Mouse (Mus musculus): ENCODE results near the gene Thrap3.

The Thrap3 gene

GRCm38 (mm10) chr4:126146974-126147532 is 55.5 kb downstream of the Thrap3 start:
- no peak for DNase-seq (ENCODE audit: low read depth, low spot score)

DNA sequence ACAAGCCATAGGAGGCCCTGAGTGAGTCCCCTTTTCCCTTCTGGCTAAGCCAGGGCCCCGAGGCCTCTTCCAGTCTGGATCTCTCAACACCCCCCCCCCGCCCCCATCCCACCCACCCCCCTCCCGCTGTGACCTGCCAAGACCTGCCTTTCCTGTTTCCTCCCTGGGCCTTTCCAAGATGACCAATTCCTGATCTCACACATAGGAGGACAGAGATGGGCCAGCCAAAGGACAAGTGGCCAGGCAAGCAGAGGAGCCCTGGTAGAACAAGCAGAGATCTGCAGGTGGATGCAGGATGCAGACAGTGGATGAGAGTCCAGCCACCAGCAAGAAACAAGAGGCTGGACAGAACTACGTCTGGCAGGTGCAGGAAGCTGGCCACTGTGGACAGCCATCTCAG is 57.2 kb downstream of the Thrap3 start:
- DNase-seq (ENCODE audit: low read depth, low spot score), result no peak

GRCm38 (mm10) chr4:126141021-126141420 is 61.5 kb downstream of the Thrap3 start:
- no peak for DNase-seq (ENCODE audit: low read depth, low spot score)

DNA sequence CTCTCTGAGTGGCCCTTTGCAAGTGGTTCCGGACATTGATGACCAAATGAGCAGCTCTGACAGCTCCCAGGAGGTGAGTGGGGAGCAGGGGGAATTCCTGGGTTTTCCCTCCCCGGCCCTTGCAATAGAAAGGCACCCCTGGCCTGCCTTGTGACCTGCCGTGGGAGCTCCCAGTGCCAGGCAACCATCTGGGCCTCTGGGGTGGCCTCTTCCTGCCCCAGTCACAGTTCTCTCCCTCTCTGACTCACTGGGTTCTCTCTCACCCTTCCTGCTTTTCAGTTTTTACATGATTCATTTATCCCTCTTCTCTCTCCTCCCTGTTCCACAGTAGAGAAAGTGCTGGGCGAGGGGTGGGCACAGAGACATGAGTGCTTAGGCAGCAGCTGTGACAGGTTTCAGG is 64.8 kb downstream of the Thrap3 start:
- DNase-seq (ENCODE audit: low read depth, low spot score), result no peak

DNA sequence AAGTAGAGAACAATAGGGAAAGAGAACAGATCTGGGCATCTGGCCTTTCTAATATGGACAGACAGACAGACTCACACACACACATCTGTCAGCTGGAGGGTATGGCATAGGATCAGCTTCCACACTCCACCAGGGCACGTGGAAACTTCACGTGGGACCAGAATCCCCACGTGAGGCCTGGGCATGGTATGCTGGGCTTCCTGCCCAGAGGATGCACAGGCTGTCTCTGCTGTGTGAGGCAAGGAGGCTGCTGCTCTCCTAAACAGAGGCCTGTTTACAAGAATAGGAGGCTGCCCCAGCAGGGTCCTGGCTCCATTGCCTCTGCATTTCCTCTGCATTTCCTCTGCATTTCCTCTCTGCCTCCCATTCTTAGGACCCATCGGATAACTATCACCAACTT is 67.9 kb downstream of the Thrap3 start:
- DNase-seq (ENCODE audit: low read depth, low spot score), result no peak

DNA sequence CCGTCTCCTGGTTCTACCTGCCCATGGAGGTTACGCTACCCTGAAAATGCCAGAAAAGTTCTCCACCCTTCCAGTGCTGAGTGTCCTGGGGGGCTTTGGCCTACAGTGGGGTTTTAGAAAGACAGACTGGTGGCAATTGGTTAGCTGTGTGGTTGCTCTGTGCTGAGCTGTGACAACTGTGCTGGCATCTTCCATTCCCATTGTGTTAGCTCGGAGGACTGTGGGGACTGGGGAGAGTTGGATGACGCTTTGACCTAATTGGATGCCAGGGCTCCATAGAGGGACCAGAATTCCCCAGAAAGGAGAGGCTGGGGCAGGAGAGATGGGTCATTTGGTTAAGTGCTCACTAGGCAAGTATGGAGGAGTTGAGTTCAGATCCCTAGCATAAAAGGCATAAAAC is 68.3 kb downstream of the Thrap3 start:
- no peak for DNase-seq (ENCODE audit: low read depth, low spot score)

DNA sequence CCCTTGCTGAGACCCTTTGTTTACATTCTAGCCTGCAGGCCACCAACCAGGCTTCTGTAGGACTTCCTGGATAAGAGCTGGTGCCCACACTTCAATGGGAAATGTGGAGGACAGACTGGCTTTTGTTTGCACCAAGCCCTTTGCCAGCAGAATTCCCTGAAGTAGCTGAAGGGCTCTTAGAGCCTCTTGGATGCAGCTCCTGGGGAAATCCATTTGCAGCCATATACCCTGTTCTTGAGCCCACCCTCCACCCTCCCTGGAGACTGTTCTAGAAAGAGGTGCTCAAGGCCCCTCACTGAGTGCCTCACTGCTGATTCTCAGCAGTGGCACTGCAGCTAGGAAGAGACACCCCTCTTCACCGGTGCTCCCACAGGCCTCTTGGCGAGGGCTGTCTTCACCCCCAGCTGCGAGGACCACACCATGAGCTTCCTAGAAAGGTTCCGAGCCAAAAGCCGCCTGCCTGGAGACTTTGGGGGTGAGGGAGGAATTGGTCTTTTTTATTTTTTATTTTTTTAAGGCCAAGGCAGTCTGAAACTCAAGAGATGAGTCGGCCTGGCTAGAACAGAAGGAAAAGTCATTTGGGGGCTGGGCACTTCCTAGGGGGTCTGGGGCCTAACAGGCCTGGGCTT is 69.8 kb downstream of the Thrap3 start:
- DNase-seq (ENCODE audit: low read depth, low spot score), result no peak

- no peak for DNase-seq (ENCODE audit: low read depth, low spot score)
Observed at GRCm38 (mm10) chr4:126131290-126132121, 71.1 kb downstream of the Thrap3 start.

GRCm38 (mm10) chr4:126130502-126130901 is 72.1 kb downstream of the Thrap3 start:
- DNase-seq (ENCODE audit: low read depth, low spot score), result no peak

- DNase-seq (ENCODE audit: low read depth, low spot score), result no peak
Observed at GRCm38 (mm10) chr4:126123309-126124040, 79.1 kb downstream of the Thrap3 start.

DNA sequence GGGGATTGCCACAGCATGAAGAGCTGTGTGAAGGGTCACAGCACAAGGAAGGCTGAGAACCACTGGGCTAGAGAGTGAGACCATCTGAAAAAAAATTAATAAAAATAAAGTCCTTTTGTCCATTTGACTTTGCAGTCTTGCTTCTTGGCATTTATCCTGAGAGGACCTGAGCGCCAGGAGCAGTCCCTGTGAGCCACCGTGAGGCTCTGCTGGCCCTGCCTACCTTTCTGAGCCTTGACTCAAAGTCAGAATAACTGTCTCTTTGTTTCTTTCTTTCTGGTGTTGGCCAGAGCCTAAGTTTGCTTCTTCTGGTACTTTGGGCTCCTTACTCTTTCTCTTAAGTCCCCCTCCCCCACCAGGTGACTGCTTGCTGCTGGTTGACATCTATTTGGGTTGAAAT is 82.1 kb downstream of the Thrap3 start:
- no peak for DNase-seq (ENCODE audit: low read depth, low spot score)

- DNase-seq (ENCODE audit: low read depth, low spot score), result no peak
Observed at GRCm38 (mm10) chr4:126120052-126120451, 82.5 kb downstream of the Thrap3 start.

DNA sequence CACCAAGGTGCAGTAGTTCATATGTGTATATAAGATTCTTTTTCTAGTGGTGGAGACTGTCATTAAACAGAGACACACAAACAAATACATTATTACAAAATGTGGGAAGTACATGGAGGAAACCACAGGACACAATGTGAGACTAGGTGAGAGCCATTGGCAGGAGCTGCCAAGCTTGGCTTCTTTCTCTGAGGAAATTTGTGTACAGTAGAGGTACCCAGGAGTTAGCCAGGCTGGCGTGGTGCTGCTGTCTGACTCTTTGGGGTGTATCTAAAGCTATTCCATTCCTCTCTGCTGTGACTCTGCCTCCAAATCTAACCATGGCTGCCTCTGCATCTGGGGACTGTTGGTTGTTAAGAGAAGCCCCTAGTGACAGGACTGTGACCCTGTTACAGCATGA is 83.5 kb downstream of the Thrap3 start:
- DNase-seq (ENCODE audit: low read depth, low spot score), result no peak

- no peak for DNase-seq (ENCODE audit: low read depth, low spot score)
Observed at GRCm38 (mm10) chr4:126118651-126119050, 83.9 kb downstream of the Thrap3 start.

- no peak for DNase-seq (ENCODE audit: low read depth, low spot score)
Observed at GRCm38 (mm10) chr4:126117116-126117515, 85.4 kb downstream of the Thrap3 start.

GRCm38 (mm10) chr4:126115871-126116521 is 86.6 kb downstream of the Thrap3 start:
- no peak for DNase-seq (ENCODE audit: low read depth, low spot score)

DNA sequence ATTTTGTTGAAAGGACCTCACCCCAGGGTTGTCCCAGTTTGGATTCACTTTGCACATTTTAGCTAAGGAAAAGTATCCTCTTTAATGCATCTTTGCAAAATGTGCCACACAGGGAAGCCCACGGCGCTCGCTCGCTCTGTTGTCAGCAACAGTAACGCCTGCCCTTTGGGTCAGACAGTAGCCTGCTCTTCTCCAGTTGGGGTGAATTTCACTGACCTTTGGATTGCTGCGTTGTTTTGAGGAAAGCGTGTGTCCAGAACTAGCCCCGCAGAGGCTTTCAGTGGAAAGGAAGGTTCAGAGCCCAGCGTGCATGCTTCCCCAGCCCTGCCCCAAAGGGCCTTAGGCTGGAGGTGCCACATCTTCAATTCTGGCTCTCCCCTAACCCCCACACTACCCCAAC is 87.1 kb downstream of the Thrap3 start:
- no peak for DNase-seq (ENCODE audit: low read depth, low spot score)
